Mouse (Mus musculus) olfactory bulb, adult 2 months (tissue): Measurements from ENCODE around the gene Fam53b.

ENCODE experiments used
- CTCF ChIP-seq: fragments of 200-500 bp; IDR thresholded peaks from 2 replicates; pipeline ENCODE4 v1.5.1; 2012; ENCODE audit warnings: low read depth, mild to moderate bottlenecking, low read length, moderate library complexity; ENCODE audit not compliant: insufficient read depth
- POLR2A ChIP-seq: fragments of 200-500 bp; IDR thresholded peaks from 2 replicates; pipeline ENCODE4 v1.6.1; 2012; ENCODE audit warnings: mild to moderate bottlenecking, low read depth, low read length, moderate library complexity; ENCODE audit not compliant: insufficient read depth

DNA sequence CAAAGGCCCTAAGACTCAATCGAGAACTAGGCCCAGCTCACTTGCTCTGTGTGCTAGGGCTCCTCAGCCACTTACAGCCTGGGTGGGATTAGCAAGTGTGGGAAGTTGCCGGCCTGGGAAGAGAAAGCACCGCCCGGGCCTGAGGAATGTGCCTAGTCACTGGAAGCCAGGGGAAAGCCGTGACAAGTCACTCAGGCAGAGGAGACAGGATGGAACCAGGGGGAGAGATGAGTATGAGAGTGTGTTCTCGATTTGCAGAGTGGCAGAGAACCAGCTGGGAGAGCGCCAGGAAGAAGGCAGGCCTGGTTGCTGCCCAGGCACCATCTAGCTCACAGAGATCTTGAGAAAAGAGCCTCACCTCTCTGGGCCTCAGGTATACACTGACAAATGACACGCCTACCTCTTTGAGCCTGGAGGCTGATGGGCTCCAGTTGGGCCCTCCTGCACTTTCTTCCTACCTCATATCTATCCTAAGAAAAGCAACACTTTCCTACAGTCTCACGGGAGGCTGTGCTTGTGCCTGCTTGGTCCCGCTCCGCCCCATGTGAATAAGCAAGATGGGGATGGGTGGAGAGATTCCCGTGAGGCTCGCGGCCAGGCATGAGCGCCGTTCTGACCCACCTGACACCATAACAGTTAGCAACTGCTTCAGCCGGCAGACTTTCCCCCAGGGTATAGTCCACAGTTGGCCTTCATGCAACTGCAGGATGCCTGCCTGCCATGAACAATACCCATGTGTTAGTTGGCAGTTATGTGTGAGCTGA, 77.4 kb downstream of the Fam53b start:
- TF ChIP-seq POLR2A = no peak
- no peak for TF ChIP-seq CTCF
